Mouse (Mus musculus) hindbrain, embryonic 11.5 days (tissue): ENCODE results near the gene Tmc3. TPM values are rescaled to one million over a fixed set of nuclear protein-coding genes. Genes with fewer than 3 reads are reported as not detected.

Source experiments
- ATAC-seq: fragments of 200-750 bp; cut with Nextera tagmentation; 2 replicates; pipeline ENCODE4 v1.8.0; 2017; ENCODE audit warnings: mild to moderate bottlenecking, moderate TSS enrichment, moderate library complexity; ENCODE audit not compliant: low FRiP score
- DNase-seq: peaks from one replicate; pipeline ENCODE4 v3.0.0-alpha.2; 2015; ENCODE audit warnings: low spot score
- H3K27ac ChIP-seq: fragments of 300-500 bp; sonication (generic); 2 replicates; pipeline ENCODE4 v1.5.1; 2014; ENCODE audit warnings: mild to moderate bottlenecking, low read depth, low read length
- H3K27me3 ChIP-seq: fragments of 300-500 bp; sonication (generic); 2 replicates; pipeline ENCODE4 v1.6.1; 2014; ENCODE audit warnings: mild to moderate bottlenecking, low read length, moderate library complexity, mixed read lengths; ENCODE audit not compliant: control insufficient read depth, insufficient read depth
- H3K36me3 ChIP-seq: fragments of 300-500 bp; sonication (generic); 2 replicates; pipeline ENCODE4 v1.6.1; 2014; ENCODE audit warnings: mild to moderate bottlenecking, low read length, moderate library complexity, mixed read lengths; ENCODE audit not compliant: control insufficient read depth, insufficient read depth
- H3K4me1 ChIP-seq: fragments of 300-500 bp; sonication (generic); replicated peaks from 2 replicates; pipeline ENCODE4 v1.6.1; 2014; ENCODE audit warnings: low read length, mixed read lengths; ENCODE audit not compliant: control insufficient read depth, insufficient read depth
- H3K4me2 ChIP-seq: fragments of 300-500 bp; sonication (generic); replicated peaks from 2 replicates; pipeline ENCODE4 v1.6.1; 2014; ENCODE audit warnings: mild to moderate bottlenecking, low read depth, low read length
- H3K4me3 ChIP-seq: fragments of 300-500 bp; sonication (generic); 2 replicates; pipeline ENCODE4 v1.5.1; 2014; ENCODE audit warnings: low read depth, low read length
- H3K9ac ChIP-seq: fragments of 300-500 bp; sonication (generic); 2 replicates; pipeline ENCODE4 v1.6.1; 2014; ENCODE audit warnings: low read depth, low read length
- H3K9me3 ChIP-seq: fragments of 300-500 bp; sonication (generic); 2 replicates; pipeline ENCODE4 v1.6.1; 2016; ENCODE audit warnings: low read length; ENCODE audit not compliant: control insufficient read depth
- WGBS: fragments of 180-500 bp; shearing (Covaris S2); extraction: QIAGEN DNeasy Blood & Tissue Kit; methylation state at CpG from one replicate; pipeline ENCODE4 v1.1.7; 2014; 5-methylcytosine and 5-hydroxymethylcytosine counted together
- polyA plus RNA-seq: library from polyadenylated mRNA; unstranded; fragments of >200 nt; fragmentation: Nextera tagmentation; extraction: Ambion mirVana; gene quantifications from 2 replicates; pipeline ENCODE4 v1.2.1, GENCODE M21; 2014

Tmc3 gene
- polyA plus RNA-seq, 1 experiment from 2014 or later = 1.5 TPM

DNA sequence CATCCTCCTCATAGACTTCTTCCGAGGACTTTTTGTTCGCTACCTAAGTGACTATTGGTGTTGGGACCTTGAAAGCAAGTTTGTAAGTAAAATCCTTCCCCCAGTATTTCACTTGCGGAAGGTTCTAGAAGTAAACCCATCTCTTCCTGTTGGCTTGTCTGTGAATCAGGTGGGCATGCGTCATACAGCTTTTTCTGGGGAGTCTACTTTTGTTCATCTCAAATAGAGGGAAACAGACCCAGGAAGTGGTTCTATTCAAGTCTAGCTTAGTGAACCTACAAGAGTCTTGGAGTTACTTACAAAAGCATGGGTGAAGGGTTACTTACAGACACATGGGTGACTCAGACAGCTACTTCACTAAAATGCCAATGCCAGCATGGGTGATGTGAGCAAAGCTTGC, 25.2 kb downstream of the Tmc3 start:
- ATAC-seq (no peak), DNase-seq (no peak)
- 96% methylated on average over 4 of the region's 4 CpGs for WGBS
- Histone ChIP-seq H3K27ac (no peak overlapping the region), H3K9me3 (no peaks in the 10 kb centered on the region), H3K4me1 (no peaks in the 10 kb centered on the region), H3K27me3 (no peaks in the 10 kb centered on the region), H3K4me3 (no peak overlapping the region), H3K4me2 (no peak overlapping the region), H3K9ac (no peak overlapping the region), H3K36me3 (no peaks in the 10 kb centered on the region)

DNA sequence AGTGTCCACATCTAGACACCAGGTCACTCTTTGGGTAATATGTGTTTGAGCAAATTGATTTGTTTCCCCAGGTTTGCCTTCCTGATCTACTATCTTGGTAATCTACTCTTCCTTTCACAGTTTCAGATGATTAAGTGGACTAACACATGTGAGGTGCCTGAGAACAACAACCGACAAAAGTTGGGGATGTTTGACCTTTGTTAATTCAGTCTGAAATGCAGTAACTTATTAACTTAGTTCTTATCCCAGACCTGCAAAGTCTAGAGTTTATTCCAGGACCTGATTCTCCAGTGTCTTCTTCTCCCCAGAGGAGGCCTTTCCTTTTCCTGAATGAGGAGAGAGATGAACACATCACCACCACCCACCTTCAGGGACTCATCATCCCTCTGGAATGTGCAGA, 27.2 kb downstream of the Tmc3 start:
- DNase-seq = no peak
- WGBS = 84% methylated on average over 1 of the region's 1 CpGs
- Histone ChIP-seq H3K36me3 (no peaks in the 10 kb centered on the region), H3K27ac (no peak overlapping the region), H3K4me3 (no peak overlapping the region), H3K4me1 (no peaks in the 10 kb centered on the region), H3K9ac (no peak overlapping the region), H3K27me3 (no peaks in the 10 kb centered on the region), H3K4me2 (no peak overlapping the region), H3K9me3 (no peaks in the 10 kb centered on the region)
- no peak for ATAC-seq

DNA sequence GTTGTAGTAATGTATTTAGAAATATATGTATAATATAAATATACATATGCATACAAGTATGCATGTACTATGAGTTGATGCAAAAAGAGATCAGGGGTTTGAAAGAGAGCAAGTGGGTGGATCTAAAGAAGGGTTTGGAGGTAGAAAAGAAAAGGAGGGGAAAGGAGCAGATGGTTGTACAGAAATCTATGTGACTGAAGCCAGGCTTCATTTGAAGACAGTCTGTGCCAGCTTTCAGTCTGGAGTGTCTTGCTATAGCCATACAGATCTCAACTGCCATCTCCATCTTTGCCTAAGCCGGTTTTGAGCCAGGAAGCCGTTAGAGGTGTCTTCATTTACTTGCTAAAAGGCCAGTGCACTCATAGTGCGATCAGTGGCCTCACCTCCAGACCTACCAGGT, 30.5 kb downstream of the Tmc3 start:
- H3K9ac ChIP-seq = no peak overlapping the region
- 92% methylated on average over 3 of the region's 3 CpGs for WGBS

DNA sequence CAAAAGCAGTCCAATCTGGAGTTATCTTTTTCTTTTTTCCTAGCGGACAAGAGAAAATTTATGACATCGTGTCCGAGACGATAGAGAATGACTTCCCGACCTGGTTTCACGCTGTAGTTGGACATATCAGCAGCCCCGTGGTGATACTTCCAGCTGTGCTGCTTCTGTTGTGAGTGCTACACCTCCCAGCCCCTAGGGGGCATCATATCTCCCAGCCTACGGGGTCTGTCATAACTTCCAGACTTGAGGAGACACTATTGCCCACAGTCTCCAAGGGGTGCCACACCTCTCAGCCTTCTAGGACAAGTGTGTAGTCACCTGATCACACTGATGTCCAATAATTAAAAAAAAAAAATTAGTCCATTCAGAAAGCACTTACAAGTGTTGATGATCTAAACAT, 31.1 kb downstream of the Tmc3 start:
- 94% methylated on average over 8 of the region's 8 CpGs for WGBS
- H3K27me3 ChIP-seq = no peaks in the 10 kb centered on the region
- H3K36me3 ChIP-seq = no peaks in the 10 kb centered on the region
- H3K4me3 ChIP-seq = no peak overlapping the region
- no peak overlapping the region for H3K27ac ChIP-seq
- no peaks in the 10 kb centered on the region for H3K9me3 ChIP-seq
- no peak overlapping the region for H3K9ac ChIP-seq
- ATAC-seq (no peak), DNase-seq (no peak)
- no peaks in the 10 kb centered on the region for H3K4me1 ChIP-seq
- H3K4me2 ChIP-seq = no peak overlapping the region

More for the DNA sequence above, 30.5 kb downstream of the Tmc3 start:
- H3K27ac ChIP-seq = no peak overlapping the region
- H3K4me2 ChIP-seq = no peak overlapping the region
- DNase-seq (no peak), ATAC-seq (no peak)
- H3K4me1 ChIP-seq = no peaks in the 10 kb centered on the region
- H3K4me3 ChIP-seq = no peak overlapping the region
- no peaks in the 10 kb centered on the region for H3K36me3 ChIP-seq
- no peaks in the 10 kb centered on the region for H3K9me3 ChIP-seq
- no peaks in the 10 kb centered on the region for H3K27me3 ChIP-seq

DNA sequence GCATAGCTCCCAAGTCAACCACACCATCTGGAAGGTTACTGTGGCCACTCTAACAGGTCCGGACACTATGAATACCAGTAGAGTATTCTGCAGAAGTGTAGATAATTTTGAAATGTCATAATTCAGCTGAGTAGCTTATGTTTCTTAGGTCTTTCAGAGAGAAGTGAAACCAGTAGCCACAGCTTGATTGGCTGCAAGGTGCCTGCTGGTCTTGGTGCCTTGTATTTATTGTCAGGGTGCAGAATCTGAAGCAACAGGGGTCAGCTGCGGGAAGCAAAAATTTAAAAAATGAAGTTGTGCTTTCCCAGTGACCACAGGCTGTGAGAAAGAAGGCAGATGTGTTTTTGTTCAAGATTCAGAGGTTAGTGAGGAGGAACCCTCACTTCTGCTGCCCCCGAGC, 31.5 kb downstream of the Tmc3 start:
- Histone ChIP-seq H3K4me2 (no peak overlapping the region), H3K9me3 (no peaks in the 10 kb centered on the region), H3K27ac (no peak overlapping the region), H3K4me1 (no peaks in the 10 kb centered on the region), H3K36me3 (no peaks in the 10 kb centered on the region), H3K27me3 (no peaks in the 10 kb centered on the region), H3K4me3 (no peak overlapping the region), H3K9ac (no peak overlapping the region)
- ATAC-seq = no peak
- DNase-seq = no peak
- 89% methylated on average over 3 of the region's 3 CpGs for WGBS

DNA sequence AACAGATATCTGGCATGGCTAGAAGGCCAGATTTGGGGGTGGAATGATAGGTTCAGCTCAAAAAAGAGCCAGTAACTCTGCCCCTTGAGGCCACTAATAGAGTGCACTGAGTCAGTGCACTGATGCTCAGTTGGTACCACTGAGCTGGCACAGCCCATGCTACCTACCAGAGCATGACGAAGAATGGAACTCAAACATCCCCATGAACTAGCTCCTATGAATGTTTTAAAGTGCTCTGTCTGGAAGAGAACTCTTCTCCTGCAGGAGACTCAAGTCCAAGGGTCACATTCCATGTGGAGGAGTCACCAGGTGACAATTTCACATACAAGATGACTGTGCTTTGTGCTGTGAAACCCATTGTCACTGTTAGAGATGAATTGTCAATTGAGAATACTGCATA, 34.0 kb downstream of the Tmc3 start:
- no peak for ATAC-seq
- WGBS = 90% methylated on average over 1 of the region's 1 CpGs

DNA sequence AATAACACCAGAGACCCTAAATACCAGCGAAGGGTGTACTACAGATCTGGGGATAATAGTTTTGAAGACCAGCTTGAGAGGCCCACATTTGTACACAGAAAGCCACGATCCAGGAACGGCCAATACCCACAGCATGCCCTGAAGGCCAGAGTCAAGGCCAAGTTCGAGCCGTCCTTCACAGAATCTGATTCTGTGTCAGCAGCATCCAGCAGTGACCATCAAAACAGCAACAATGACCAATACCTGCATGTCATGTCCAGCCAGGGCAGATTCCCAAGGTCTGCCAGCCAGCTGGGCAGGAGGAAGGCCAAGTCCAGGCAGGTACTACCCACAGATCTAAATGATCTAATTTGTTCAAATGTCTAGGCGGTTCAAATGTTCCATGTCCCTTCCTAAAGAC, 37.9 kb downstream of the Tmc3 start:
- Histone ChIP-seq H3K4me1 (no peaks in the 10 kb centered on the region), H3K4me2 (no peak overlapping the region), H3K36me3 (no peaks in the 10 kb centered on the region), H3K4me3 (no peak overlapping the region), H3K27ac (no peak overlapping the region), H3K9me3 (no peaks in the 10 kb centered on the region), H3K27me3 (no peaks in the 10 kb centered on the region), H3K9ac (no peak overlapping the region)
- DNase-seq (no peak), ATAC-seq (no peak)
- 92% methylated on average over 6 of the region's 6 CpGs for WGBS

More for the DNA sequence above, 34.0 kb downstream of the Tmc3 start:
- Histone ChIP-seq H3K27me3 (no peaks in the 10 kb centered on the region), H3K4me2 (no peak overlapping the region), H3K9ac (no peak overlapping the region), H3K4me3 (no peak overlapping the region), H3K36me3 (no peaks in the 10 kb centered on the region), H3K9me3 (no peaks in the 10 kb centered on the region), H3K4me1 (no peaks in the 10 kb centered on the region), H3K27ac (no peak overlapping the region)
- DNase-seq = no peak

DNA sequence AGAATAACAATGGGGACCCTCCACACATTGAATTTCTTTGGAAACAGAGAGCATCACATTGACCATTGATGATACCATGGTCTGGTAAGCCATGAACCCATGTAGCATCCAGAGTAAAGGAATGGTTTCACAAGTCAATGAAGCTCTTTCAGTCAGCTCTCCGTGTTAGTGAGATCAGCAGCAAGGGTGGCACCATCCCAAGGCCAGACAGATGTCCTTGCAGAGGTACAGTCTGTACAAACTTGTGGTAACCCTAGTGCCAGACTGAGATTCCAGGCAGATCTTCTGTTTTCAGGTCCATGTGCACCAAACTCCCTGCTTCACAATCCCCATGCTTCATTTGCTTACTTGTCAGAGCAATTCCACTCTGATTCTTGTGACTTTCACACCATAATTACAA, 39.3 kb downstream of the Tmc3 start:
- no peaks in the 10 kb centered on the region for H3K9me3 ChIP-seq
- no peak for DNase-seq
- no peak overlapping the region for H3K4me2 ChIP-seq
- no peaks in the 10 kb centered on the region for H3K27me3 ChIP-seq
- no peaks in the 10 kb centered on the region for H3K4me1 ChIP-seq
- no peaks in the 10 kb centered on the region for H3K36me3 ChIP-seq
- no peak overlapping the region for H3K9ac ChIP-seq
- WGBS = 76% methylated on average over 1 of the region's 1 CpGs
- H3K27ac ChIP-seq = no peak overlapping the region
- ATAC-seq = no peak
- no peak overlapping the region for H3K4me3 ChIP-seq

DNA sequence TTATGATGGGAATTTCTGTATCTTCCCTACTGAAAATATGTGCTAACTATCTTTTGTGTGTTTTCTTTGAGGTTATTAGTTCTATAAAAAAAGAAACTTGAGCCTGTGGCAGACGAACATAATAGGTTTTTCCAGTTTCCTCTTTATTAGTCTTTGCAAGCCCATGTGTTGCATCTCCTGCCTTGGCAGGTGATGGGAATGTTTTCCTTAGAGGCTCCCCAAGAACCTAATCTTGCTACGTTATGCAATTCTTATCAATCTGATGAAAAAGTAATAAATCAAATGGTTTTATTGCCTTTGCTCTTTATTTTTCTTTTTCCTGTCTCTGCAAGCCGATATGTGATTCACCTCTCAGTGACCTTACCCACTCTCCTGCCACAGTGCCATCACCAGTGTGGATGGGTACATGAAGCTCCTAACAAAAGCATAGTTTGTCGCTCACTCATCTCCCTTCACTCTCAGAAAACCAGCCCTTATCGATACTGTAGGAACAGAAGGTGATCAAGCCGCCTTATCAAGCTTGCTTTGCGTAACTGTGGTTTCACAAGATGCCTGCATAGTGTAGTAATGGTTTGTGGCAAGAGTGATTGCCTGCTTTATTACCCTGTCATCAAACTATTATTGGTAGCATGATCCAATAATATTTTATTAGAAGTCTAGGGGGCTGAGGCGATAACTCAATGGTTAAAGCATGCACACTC, 42.0 kb downstream of the Tmc3 start:
- no peaks in the 10 kb centered on the region for H3K27me3 ChIP-seq
- whole genome bisulfite sequencing = 91% methylated on average over 8 of the region's 8 CpGs
- no peak for DNase-seq
- H3K4me2 ChIP-seq = no peak overlapping the region
- H3K4me3 ChIP-seq = no peak overlapping the region
- no peak for ATAC-seq
- H3K4me1 ChIP-seq = no peaks in the 10 kb centered on the region
- no peaks in the 10 kb centered on the region for H3K36me3 ChIP-seq
- no peak overlapping the region for H3K27ac ChIP-seq
- no peaks in the 10 kb centered on the region for H3K9me3 ChIP-seq
- H3K9ac ChIP-seq = no peak overlapping the region
